Mouse (Mus musculus) gastrocnemius, postnatal 25 days (tissue): Measurements from ENCODE around the gene Sorbs2. TPM values are rescaled to one million over a fixed set of nuclear protein-coding genes. Genes with fewer than 3 reads are reported as not detected.
"Not testable (repeated sequence)": the region's sequence is repeated elsewhere in the genome, so short reads cannot be mapped to it uniquely, and the experiment has no call there.

Experiments
- DNase-seq: peaks from one replicate; pipeline ENCODE4 v3.0.0; 2022
- total RNA-seq, 2 experiments: library from RNA; stranded (reverse); gene quantifications; 1 replicate in 1 of 2; 2 replicates in 1 of 2; pipeline ENCODE4 v1.2.3; 2021

The Sorbs2 gene
- total RNA-seq, 2 experiments from 2014 or later = 21.0 to 21.5 TPM

DNA sequence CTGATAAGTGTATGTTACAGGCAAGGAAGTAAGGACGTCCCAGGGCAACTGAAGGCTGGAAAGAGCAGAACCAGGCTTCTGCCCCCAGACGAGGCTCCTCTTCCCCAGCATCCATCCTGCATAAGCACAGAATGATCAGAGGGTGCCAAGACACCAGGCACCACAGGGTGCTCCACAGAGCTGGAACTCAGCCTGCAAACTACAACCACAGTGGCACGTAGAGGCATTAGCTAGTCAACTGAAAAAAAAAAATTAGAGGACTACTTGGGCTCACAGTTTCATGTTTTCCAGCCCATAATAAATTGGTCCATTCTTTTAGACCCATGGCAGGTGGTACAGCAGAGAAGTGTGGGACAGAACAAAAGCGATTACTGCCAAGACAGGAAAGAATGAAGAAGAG lies 338.3 kb downstream of the Sorbs2 start:
- no peak for DNase-seq

DNA sequence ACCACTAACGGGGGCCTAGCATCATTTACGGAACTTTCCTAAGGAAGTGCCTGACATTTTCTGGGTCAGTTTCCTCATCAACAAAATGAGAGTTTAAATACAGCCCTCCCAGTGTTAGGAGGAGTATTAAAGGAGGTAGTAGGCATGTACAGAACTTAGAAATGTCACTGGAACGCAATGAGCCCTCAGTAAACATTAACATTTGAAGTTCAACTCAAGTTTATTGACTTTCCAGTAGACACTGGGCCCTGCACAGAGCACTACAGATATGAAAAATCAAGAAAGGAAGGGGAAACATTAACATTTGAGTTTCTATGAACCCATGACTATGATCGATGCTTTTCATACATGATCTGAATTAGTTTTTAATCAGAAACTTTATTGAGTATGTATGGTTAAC lies 347.5 kb downstream of the Sorbs2 start:
- DNase-seq = no peak

DNA sequence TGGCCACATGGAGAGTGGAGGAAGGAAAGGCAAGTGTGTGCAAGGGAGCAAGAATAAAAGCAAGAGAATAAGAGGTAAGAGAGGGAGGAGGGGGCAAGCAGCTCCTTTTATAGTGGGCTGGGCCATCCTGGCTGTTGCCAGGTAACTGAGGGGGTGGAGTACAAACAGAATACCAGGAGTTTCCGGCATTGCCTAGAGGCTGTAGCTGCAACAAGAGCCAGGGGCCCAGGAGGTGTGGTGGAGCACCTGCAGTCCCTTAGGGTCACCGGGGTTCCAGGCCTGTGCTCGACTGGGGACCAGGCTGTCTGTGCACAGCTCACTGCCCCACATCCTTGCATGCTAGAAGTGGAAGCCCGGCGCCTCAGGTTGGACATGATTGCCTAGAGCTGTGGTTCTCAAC lies 350.1 kb downstream of the Sorbs2 start:
- DNase-seq = no peak

DNA sequence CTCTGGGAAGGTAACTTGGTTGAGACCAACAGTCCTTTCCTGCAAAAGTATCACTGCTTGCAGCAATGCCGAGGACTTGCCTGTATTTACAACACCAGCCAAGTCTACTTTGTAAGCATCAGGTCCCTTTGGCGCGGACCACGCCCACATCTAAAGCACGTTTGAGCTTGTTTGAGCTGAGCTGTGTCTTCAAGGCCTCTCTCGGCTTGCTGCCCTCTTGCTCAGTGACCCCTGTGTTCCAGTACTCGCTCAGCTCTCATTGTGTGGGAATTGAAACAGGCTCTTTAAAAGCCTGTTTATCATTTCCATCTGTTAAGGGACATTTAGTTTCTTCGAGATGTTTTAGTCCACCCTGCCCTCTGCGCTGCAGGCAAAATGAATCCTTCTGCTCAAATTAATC lies 350.8 kb downstream of the Sorbs2 start:
- DNase-seq = no peak

DNA sequence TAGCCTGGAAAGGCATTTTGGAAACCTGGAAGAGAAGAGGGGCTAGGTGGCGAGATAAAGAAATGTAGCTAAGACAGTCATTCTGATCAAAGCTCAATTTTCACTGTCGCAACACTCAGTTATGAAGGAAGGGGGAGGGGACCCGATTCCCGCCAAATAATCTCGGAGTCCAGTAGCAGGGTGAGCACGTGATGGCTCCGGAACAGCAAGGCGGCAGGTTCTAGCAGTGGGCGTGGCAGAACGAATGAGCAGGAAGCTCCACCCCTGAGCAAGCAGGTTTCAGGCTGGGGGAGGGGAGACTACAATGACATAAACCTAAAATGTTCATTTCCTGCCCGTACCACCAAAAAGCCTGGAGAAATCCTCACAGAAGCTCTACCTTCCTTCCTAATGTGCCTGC lies 364.0 kb downstream of the Sorbs2 start:
- DNase-seq = not testable (repeated sequence)

DNA sequence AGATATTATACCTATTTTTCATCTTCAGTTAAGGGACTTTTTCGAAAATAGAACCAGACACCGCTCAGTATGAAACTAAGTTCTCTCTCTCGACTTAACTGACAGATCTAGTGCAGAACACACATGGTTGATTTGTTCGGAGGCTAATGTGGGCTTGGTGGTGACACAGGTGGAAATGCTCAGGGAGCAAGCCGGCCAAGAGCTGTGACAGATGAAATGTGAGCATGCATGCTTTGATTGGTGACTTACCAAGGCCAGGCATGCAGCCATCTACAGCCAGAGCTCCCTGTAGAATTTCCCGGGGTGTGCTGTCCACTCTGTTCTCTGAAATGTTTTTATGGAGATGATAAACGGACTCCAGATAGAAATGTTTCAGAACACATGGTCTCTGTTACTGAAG lies 364.5 kb downstream of the Sorbs2 start:
- peak; percentile 73 for DNase-seq

DNA sequence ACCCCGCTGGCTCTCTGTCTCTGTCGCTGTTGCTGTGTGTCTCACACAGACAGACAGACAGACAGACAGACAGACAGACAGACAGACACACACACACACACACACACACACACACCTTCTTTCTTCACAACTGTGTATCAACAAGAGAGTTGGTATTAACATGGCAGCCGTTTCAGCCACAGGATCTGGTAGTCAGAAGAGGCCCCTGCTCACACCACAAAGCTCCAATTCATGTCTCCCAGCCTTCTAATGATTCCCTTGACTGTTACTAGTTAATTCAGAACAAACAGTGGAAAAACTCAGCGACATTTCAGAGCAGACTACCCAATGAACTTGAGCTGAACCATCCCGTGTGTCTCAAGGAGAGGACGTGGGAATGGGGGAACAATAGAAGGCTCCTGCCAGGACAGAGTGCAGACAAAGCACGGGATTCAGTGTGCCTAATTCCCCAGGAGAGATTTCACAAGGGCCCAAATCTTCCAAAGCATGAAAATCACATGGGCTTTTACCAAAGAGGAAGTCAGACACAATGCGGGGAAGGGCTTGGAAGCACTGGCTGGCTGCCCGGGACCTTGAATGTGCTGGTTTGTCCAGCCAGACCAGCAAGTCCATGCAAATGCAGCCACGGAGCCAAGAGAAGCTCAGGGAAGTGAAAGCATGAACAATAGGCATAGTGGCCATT lies 367.5 kb downstream of the Sorbs2 start:
- peak; percentile 85 for DNase-seq

DNA sequence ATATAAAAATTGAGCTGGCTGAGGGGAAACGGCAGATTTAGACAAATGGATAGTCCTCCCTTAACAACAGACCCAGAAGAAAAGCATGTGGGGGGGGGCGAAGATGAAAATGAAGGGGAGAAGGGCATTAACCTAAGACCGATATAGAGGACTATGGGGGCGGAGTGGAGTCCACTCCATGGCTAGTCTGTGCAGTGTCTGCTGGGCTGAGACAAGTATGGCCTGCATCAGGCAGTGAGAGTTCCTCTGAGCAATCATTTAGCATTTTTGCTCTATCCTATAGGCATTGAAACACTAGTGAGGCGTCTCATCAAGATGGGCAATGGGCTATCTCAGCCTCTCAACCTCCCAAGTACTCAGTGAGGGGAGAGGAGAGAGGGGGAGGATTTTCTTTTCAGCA lies 368.8 kb downstream of the Sorbs2 start:
- no peak for DNase-seq

Other genes with a start within 250 kb of the Sorbs2 start
- gene F11, start 245.8 kb upstream of the Sorbs2 start, total RNA-seq = not detected
- gene Klkb1, start 212.9 kb upstream of the Sorbs2 start, total RNA-seq = not detected
- gene Gm45753, start 199.3 kb upstream of the Sorbs2 start, total RNA-seq = not detected
- 1 to 10 TPM in 1 of 2 experiments, under 1 TPM in 1; 0.51 to 1.4 TPM for gene Cyp4v3, start 174.6 kb upstream of the Sorbs2 start, total RNA-seq
- gene Fam149a, start 125.5 kb upstream of the Sorbs2 start, total RNA-seq = 1 to 10 TPM; 2.6 to 3.1 TPM
- 1 to 10 TPM; 1.0 to 1.2 TPM for gene Tlr3, start 96.7 kb upstream of the Sorbs2 start, total RNA-seq